Mouse (Mus musculus) right cerebral cortex, postnatal 14 days (tissue): ENCODE data around the gene Thap12.

Experiments
- DNase-seq: peaks from one replicate; pipeline ENCODE4 v3.0.0; 2022

Gene Thap12

DNA sequence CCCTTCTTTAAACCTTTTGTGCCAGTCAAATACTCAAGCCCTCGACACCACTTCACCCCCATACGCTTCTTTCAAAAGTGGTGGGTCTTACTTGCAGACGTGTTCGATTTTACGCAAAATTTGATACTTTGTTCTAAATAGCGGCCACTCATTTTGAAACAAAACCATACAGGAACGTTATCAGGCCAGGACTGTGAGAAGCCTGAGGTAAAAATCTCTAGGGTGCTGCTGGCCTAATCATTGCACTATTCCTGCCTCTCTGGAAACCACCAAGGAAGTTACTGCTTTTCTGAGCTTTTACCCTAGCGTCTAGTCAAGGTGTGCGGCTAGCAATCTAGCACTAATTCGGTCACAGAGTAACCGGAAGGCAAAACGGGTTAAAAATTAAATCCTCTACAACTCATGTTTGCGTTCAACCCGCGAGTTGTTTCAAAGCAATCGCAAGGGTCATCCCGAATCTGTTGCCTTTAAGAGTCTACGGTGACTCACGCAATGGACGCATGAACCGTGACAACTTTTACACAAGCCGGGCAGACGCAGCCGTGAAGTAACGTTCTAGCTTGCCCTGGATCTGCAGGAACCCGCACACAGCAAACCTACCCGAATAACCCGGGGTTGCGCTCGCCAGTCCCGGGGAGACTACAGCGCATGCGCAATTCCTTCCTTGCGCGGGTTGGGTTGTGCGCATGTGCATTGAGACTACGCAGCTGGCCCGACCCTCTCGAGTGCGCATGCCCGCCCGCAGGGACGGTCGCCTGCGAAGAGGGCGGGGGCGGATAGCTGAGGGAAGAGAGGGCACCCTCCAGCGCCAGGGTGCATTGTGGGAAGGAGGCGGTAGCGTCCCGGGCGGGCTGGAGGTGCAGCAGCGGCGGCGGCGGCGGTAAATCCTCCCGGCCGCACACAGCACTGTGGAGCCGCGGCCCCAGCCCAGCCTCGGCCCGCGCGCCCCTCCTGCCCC, at the start of gene Thap12:
Gene Thap12 (plus strand): TSS at position 821 of the 958 bp plus-strand sequence.
- peak; percentile 99 for DNase-seq

GRCm38 (mm10) chr7:98655681-98656530, 47.0 kb upstream of the Thap12 start:
- DNase-seq = peak; percentile 80

- DNase-seq = peak; percentile 88
Measured at GRCm38 (mm10) chr7:98656531-98657221, 46.2 kb upstream of the Thap12 start, which contains the start of gene Emsy. Gene Emsy (minus strand): TSS chr7:98656783.

DNA sequence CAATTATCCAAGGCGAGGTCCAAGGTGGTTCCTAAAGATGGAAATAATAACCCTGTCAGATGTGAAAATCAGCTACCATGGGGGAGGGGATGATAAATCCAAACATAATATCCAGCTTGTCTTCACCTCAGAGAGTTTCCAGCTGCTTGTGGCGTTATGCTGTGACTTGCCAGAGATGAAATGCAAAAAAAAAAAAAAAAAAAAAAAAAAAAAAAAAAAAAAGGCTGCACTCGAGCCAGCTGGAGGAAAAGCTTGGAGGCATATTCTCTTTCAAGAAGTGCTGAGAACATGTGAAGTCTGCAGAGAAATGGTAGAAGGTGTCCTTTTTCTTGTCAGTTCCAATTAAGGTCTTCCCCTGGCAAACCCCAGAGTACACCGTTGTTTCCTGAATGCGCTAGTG, 37.7 kb upstream of the Thap12 start:
- no peak for DNase-seq

DNA sequence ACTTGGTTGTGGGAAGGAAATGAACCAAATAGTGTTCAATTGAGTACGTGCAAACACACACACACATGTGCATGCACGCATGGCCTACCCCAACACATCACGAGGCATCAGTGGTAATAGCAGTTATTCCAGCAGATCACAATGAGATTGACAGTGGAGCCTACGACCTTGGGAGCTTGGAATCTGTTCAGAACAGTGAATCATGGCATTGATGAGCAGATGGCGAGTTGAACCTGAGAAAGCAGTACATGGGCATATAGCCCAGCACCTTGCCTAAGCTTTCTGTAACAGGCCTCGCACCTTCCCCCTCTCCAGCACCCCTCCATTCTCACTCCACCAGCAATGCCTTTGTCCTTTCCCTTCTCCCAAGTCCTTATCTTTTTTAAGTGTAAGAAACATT, 37.2 kb upstream of the Thap12 start:
- DNase-seq = no peak

DNA sequence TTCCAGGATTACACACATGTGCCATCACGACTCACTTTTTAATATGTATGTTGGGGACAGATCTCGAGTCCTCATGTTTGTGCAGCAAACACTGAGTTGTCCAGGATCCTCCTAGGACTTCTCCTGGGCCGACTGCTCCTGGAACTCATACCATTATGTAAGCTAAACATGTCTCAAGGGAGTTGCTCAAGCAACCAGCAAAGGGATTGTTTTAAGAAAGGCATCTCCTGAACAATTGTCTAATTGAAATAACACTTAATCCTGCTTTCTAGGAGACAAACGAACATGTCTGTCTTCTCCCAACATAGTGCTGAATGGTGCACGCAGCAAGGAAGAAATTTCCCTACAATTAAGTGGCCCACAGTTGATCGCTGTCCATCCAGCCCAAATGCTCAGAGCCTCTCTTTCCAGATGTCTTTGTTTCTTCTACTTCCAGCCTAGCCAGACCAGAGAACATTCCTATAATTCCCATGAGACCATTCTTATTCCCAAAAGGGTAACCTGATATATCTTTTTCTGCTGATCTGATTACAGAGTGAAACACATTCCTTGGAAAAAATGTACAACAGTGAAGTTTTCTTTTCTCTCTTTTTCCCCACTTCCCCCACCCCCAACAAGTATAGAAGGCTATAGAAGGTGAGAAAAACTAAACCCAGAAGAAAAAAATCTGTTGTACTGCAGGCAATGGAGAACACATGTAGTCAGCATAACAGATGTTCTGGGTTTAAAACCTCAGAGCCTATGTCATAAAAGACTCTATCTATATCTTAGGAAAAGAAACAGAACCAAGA, 34.8 kb upstream of the Thap12 start:
- DNase-seq = no peak

GRCm38 (mm10) chr7:98670831-98671230, 32.1 kb upstream of the Thap12 start:
- no peak for DNase-seq

GRCm38 (mm10) chr7:98671416-98671815, 31.5 kb upstream of the Thap12 start:
- DNase-seq = no peak

- no peak for DNase-seq
Measured at GRCm38 (mm10) chr7:98672241-98672955, 30.5 kb upstream of the Thap12 start.

- no peak for DNase-seq
Measured at GRCm38 (mm10) chr7:98674344-98674743, 28.6 kb upstream of the Thap12 start.

DNA sequence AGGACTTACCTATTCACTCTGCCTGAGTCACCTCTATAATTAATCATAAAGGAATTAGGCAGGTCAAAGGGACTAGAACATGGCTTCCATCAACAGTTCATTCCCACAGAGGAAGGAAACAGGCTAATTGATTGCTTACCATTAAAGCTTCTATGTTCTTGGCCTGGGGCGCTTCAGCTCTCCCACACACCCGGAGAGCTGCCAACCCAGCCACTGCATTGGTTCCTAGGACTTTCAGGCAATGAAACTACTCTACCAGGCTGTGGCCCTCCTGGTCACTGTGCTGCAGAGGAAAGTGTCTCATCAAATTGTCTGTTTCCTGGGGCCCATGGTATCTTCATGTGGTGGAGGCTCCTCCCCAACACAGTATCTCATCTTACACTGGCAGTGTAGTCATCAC, 25.4 kb upstream of the Thap12 start:
- no peak for DNase-seq

DNA sequence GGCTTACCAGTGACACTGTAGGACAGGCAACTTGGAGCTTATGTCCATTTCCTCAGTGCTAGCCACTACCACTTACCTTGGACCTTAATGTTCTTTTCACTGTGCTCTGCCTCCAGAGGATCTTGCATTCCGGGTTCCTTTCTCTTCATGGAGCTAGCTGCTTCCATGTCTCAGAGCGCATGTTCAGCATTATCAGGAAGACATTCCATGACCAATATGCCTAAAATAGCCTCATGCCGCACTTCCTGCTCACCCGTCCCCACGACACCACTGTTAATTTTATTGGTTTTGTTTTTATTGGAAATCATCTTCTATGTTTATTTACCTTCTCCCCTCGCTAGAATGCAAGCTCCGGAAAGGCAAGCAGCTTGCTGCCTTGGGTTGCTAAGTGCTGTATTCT, 24.5 kb upstream of the Thap12 start:
- DNase-seq = no peak

- DNase-seq = no peak
Measured at GRCm38 (mm10) chr7:98680691-98681090, 22.2 kb upstream of the Thap12 start.

DNA sequence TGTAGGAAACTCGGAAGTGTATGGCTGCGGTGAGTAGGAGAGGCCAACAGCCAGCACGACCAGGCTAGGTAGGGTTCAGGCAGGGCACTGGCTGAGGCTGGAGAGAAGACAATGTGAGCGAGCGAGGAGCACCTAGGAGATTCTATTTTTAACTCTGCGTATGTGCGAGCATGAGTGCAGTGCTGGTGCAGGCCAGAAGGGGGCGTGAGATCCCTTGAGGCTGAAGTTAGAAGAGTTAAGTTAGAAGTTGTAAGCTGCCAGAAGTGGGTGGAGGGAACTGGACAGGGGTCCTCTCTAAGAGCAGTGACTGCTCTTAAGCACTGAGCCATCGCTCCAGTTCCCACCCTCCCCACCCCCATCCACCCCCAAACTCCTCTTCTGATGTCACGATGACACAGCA, 20.1 kb upstream of the Thap12 start:
- DNase-seq = no peak

- peak; percentile 14 for DNase-seq
Measured at GRCm38 (mm10) chr7:98685895-98686294, 17.0 kb upstream of the Thap12 start.

DNA sequence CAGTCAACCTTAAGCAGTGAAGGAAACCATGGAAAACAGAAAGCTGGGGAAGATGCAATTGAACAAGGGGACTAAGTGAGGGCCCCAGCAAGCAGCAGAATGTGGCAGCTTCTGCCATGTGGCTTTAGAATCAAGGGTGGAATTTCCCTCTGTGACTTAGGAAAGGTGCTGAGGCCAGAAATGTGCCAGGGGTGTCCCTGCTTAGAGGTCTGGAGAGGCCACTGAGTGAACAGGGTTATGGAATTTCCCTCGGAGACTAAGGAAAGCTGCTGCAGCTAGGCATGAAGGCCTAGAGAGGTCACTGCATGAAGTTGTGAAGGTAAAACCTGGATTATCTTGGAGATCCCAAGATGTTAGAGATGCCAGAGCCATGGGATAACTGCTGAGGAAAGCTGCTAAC, 12.8 kb upstream of the Thap12 start:
- no peak for DNase-seq

DNA sequence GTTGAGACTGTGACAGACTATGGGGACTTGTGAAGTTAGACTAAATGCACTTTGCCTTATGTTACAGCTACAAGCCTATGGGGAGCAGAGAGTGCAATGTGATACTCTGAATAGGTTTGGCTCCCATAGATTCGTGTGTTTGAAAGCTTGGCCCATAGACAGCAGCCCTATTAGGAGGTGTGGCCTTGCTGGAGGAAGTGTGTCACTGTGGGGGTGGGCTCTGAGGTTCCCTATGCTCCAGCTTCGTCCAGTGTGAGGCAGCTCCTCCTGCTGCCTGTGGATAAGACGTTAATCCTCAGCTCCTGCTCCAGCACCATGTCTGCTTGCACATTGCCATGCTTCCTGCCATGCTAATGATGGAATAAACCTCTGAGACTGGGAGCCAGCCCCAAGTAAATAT, 12.1 kb upstream of the Thap12 start:
- no peak for DNase-seq

- DNase-seq = no peak
Measured at GRCm38 (mm10) chr7:98692761-98693546, 9.9 kb upstream of the Thap12 start.

- DNase-seq = no peak
Measured at GRCm38 (mm10) chr7:98694046-98694445, 8.9 kb upstream of the Thap12 start.

GRCm38 (mm10) chr7:98697496-98697895, 5.4 kb upstream of the Thap12 start:
- DNase-seq = no peak

DNA sequence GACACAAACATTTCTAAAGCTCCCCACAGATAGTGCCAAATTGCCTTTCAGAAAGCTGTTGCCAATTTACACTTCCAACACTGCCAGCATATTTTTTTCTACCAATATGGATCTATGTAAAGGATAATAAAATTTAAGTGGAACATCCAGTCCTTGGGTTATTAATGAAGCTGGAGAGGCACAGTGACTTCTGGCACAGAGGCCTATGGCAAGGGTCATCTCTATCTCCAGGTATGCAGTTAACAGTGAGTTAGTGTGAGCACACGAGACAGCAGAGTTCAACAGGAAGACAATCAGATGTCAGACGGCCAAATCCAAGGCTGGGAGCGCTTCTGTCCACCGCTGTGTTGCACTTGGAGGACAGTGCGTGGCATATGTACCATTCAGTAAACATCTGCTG, 4.9 kb upstream of the Thap12 start:
- no peak for DNase-seq
